Mouse (Mus musculus): ENCODE results near the gene Kcnk15.

- TF ChIP-seq CTCF (IDR thresholded peaks at IDR 0.05; ENCODE audit: extremely low read depth, insufficient read length, insufficient replicate concordance, low read depth, low read length) (no peak), POLR2A (IDR thresholded peaks at IDR 0.05; ENCODE audit: low read depth, low read length) (no peak)
These were observed 29.6 kb downstream of the Kcnk15 start for GRCm38 (mm10) chr2:163882859-163883652.

Data from small intestine, adult 2 months (tissue).